8 mouse cellular contexts compared by ENCODE assay signal in genomic region chr2:181134591-181135445, GRCm38 (mm10). TPM values are rescaled to one million over a fixed set of nuclear protein-coding genes. Genes with fewer than 3 reads are reported as not detected.
DNase-seq lines count a peak whose midpoint lies in the region; ATAC-seq and TF ChIP-seq lines count a peak whose summit lies in the region.

Kcnq2 (minus strand) TSS chr2:181135300.

- no peak within 1 kb of the TSS for H3K27ac ChIP-seq in embryonic facial prominence, embryonic 11.5 days (replicated peaks; ENCODE audit: low read depth, low read length)
- H3K27ac ChIP-seq in neural tube, embryonic 14.5 days (ENCODE audit: low read depth, low read length) = peak within 1 kb of the TSS; percentile 96

- WGBS in embryonic facial prominence, embryonic 11.5 days = under 1% methylated on average over 95 of the region's 104 CpGs
- under 1% methylated on average over 98 of the region's 104 CpGs for WGBS in neural tube, embryonic 14.5 days

- peak within 1 kb of the TSS; percentile 91 for H3K4me3 ChIP-seq in E14TG2a.4 (replicated peaks; ENCODE audit: low read length)
- peak within 1 kb of the TSS; percentile 54 for H3K4me3 ChIP-seq in embryonic facial prominence, embryonic 11.5 days (ENCODE audit: low read depth, low read length)
- peak within 1 kb of the TSS; percentile 85 for H3K4me3 ChIP-seq in neural tube, embryonic 14.5 days (ENCODE audit: low read depth, low read length)

- H3K4me1 ChIP-seq in E14TG2a.4 (replicated peaks; ENCODE audit: low read depth, low read length) = peaks cover 27% of the 10 kb centered on the region
- H3K4me1 ChIP-seq in embryonic facial prominence, embryonic 11.5 days (ENCODE audit: control insufficient read depth, insufficient read depth, low read length) = no peaks in the 10 kb centered on the region
- H3K4me1 ChIP-seq in neural tube, embryonic 14.5 days (ENCODE audit: control insufficient read depth, insufficient read depth, low read length) = peaks cover 19% of the 10 kb centered on the region; the same call in 1 of the 2 replicates

- no peaks in the 10 kb centered on the region for H3K36me3 ChIP-seq in E14TG2a.4 (ENCODE audit: insufficient read depth, low read length)
- no peaks in the 10 kb centered on the region for H3K36me3 ChIP-seq in embryonic facial prominence, embryonic 11.5 days (replicated peaks; ENCODE audit: control insufficient read depth, insufficient read depth, low read depth, low read length)
- no peaks in the 10 kb centered on the region for H3K36me3 ChIP-seq in neural tube, embryonic 14.5 days (ENCODE audit: control insufficient read depth, insufficient read depth, low read length)

- ATAC-seq in embryonic facial prominence, embryonic 11.5 days (replicated peaks; ENCODE audit: insufficient number of reproducible peaks, low FRiP score, low TSS enrichment, low read depth) = 0 out of 2 replicates have a peak, but pooled peaks have one; percentile 32
- ATAC-seq in neural tube, embryonic 14.5 days (ENCODE audit: low read depth) = peak; percentile 67

- DNase-seq in frontal cortex, adult 2 months (ENCODE audit: extremely low spot score in 1 of 2, low spot score in 1 of 2) = no peak
- no peak for DNase-seq in frontal cortex, postnatal 10 days (ENCODE audit: low spot score in 2 of 2)
- DNase-seq in embryonic facial prominence, embryonic 11.5 days (ENCODE audit: low spot score) = peak; percentile 31
- DNase-seq in left cerebral cortex, adult 8-10 months (ENCODE audit: low spot score in 2 of 2) = no peak
- DNase-seq in urinary bladder, postnatal 14 days (ENCODE audit: low spot score) = no peak
- no peak for DNase-seq in spleen, postnatal 14 days (ENCODE audit: low spot score in 2 of 2)

- H3K4me2 ChIP-seq in embryonic facial prominence, embryonic 11.5 days (ENCODE audit: low read depth, low read length) = peak within 1 kb of the TSS; percentile 94
- H3K4me2 ChIP-seq in neural tube, embryonic 14.5 days (ENCODE audit: low read depth, low read length) = peak within 1 kb of the TSS; percentile 46

- peak within 1 kb of the TSS; percentile 43 for H3K9ac ChIP-seq in embryonic facial prominence, embryonic 11.5 days (replicated peaks; ENCODE audit: low read length)
- peak within 1 kb of the TSS; percentile 80 for H3K9ac ChIP-seq in neural tube, embryonic 14.5 days (replicated peaks; ENCODE audit: low read depth, low read length)

- no peak for TF ChIP-seq CTCF in E14TG2a.4 (conservative IDR thresholded peaks at IDR 0.05; ENCODE audit: low read length)

- peaks cover 75% of the 10 kb centered on the region for H3K27me3 ChIP-seq in E14TG2a.4 (ENCODE audit: insufficient read depth, low read length)
- H3K27me3 ChIP-seq in embryonic facial prominence, embryonic 11.5 days (ENCODE audit: control insufficient read depth, insufficient read depth, low read length) = peaks cover 25% of the 10 kb centered on the region
- peaks cover 5% of the 10 kb centered on the region; the same call in 1 of the 2 replicates for H3K27me3 ChIP-seq in neural tube, embryonic 14.5 days (ENCODE audit: control insufficient read depth, insufficient read depth, low read length)

- H3K9me3 ChIP-seq in E14TG2a.4 (ENCODE audit: low read length) = no peaks in the 10 kb centered on the region
- no peaks in the 10 kb centered on the region for H3K9me3 ChIP-seq in embryonic facial prominence, embryonic 11.5 days (replicated peaks; ENCODE audit: control insufficient read depth, low read length)
- H3K9me3 ChIP-seq in neural tube, embryonic 14.5 days (ENCODE audit: control insufficient read depth, low read length) = no peaks in the 10 kb centered on the region

RNA-seq across cellular contexts. Expression of gene Kcnq2, which starts in this region (rescaled TPM):
- polyA plus RNA-seq in frontal cortex, adult 2 months (2012; rRNA removed) = 167 and 170 TPM in 2 replicates
- polyA plus RNA-seq in embryonic facial prominence, embryonic 11.5 days (2014; fragmentation: Nextera tagmentation; extraction: Ambion mirVana) = 1.5 and 2.0 TPM in 2 replicates
- 100 to 1,000 TPM; 231 to 254 (median 236) TPM for total RNA-seq in left cerebral cortex, adult 8-10 months (2022)
- 56.7 and 60.6 TPM in 2 replicates for polyA plus RNA-seq in neural tube, embryonic 14.5 days (2014; fragmentation: Nextera tagmentation; extraction: Ambion mirVana)

Comparison
In these comparisons a context has a peak if more than half of its experiments do, and no peak if none do; other contexts are left out.
1. RNA of gene Kcnq2 (polyA plus RNA-seq): 167 to 170 TPM in frontal cortex, adult 2 months and 56.7 to 60.6 TPM in neural tube, embryonic 14.5 days; 1.5 to 2.0 TPM in embryonic facial prominence, embryonic 11.5 days; every median in the first group is over 10 times any median in the second.
2. Peak in every context shown above with its lines, with median percentiles within 50 percentile points of each other: H3K4me3 ChIP-seq.